Mouse (Mus musculus) mesoderm, embryonic 11.5 days (tissue): ENCODE measurements around the gene Prkcb.
"Not testable (repeated sequence)": the region's sequence is repeated elsewhere in the genome, so short reads cannot be mapped to it uniquely, and the experiment has no call there.

Source experiments
- DNase-seq: peaks from one replicate; pipeline ENCODE4 v3.0.0-alpha.2; 2012; ENCODE audit warnings: low read depth, low spot score

The Prkcb gene

DNA sequence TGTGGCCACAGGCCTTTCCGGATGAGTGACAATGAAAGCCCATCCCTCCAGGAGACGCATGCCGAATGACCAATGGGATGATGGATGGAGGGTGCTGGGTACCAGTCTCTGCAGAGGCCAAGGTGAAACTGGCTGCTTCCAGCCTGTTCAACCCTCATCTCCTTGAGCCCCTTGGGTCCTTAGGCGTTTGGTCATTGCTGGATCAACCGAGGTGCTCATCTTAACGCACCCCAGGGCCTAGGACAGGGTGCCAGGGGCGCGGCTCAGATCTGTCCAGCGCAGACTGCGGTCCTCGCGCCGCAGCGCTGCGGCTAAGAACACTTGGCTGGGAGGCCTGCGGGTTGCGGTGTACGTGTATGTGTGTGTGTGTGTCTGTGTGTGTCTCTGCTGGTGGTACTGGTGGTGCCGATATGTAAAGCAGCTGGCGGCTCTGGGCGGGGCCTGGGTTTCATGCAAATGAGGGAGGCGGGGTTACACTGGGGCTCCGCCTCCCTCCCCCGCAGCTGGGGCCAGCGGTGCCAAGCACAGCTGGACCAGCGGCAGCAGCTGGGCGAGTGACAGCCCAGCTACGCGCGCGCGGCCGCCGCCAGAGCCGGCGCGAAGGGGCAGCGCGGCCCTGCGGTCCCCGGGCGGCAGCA lies at the start of gene Prkcb:
TSS of gene Prkcb (plus strand) at position 147 of the 638 bp plus-strand sequence.
- DNase-seq, result peak; percentile 82

DNA sequence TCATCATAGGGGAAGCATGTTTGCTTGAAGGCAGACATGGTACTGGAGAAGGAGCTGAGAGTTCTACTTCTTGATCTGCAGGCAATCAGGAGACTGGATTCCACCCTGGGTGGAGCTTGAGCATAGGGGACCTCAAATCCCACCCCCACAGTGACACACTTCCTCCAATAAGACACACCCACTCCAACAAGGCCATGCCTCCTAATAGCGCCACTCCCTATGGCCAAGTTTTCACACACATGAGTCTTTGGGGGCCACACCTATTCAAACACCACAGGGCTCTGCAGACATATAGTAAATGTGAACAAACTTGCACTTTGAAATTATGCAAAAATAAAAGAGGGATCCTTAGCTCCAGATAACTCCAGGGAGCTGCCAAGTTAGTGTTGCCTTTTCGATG lies 49.6 kb upstream of the Prkcb start:
- no peak for DNase-seq

DNA sequence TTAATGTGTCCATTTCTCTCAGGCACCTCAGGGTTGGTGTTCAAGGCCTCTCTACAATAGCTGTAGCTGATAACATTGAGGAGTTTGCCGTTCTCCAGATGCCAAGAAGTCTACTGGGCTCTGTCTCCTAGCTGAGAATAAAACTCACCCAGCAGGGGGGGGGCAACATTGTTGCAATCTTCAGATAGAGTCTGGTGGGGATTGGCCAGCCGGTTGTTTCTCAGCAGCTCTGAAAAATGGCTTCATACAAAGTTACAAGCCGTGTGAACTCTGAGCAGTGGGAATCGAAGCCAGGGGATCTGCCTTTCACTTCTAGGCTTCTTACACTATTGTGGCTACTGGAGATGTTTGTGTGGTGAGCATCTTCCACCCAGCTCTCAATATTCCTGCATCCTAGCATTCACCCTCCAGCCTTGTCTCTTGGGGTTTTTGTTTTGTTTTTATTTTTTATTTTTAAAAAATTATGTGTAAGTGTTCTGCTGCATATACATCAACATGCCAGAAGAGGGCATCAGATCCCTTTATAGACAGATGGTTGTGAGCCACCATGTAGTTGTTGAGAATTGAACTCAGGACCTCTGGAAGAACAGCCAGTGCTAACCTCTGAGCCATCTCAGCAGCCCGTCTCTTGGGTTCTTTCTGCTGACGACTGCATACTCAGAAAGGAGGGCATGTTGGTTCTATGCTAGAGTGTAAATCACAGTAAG lies 48.0 kb upstream of the Prkcb start:
- no peak for DNase-seq

DNA sequence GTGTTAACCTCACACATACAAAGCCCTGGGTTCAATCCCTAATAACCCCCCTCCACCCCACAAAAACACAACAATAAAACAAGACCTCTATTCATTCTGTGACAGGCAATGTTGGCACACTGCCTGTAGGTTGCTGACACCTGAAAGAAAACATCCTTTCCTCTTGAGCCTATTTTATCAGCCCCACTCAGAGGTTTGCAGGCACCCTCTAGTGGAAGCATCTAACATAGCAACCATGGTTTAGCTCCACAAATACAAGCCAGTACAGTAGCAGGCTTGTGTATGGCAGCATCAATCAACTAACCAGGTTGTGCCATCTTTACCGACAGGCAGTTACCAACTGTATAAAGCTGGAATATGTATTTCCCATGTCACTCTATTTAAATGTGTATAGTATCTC lies 46.3 kb upstream of the Prkcb start:
- peak; percentile 47 for DNase-seq

DNA sequence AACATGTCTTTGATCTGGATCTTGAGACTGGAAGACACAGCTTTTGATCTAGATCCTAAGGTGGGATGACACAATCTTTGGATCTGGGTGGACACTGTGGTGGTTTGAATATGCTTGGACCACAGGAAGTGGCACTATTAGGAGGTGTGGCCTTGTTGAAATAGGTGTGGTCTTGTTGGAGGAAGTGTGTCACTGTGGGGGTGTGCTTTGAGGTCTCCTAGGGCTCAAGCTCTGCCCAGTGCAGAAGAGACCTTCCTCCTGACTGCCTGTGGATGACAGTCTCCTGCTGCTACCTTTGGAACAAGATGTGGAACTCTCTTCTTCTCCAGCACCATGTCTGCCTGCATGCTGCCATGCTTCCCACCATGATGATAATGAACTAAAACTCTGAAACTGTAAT lies 45.8 kb upstream of the Prkcb start:
- not testable (repeated sequence) for DNase-seq

DNA sequence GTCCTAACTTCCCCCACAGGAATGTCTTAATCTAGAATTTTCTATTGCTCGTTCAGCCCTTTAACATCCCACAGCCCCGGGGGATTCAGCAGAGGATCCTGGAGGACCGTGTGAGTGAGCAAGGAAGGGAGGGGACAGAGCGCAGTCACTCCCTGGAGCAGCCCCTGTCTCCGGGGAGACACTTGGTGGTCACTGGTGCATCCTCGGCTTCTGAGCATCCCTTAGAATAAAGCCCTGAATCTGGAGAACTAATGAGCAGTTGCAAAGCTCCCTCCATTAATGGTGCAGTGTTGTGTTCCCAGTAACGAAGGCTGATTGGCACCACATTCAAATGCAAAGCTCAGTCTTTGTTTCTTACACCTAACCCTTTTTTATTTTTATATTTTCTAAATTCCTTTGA lies 44.4 kb upstream of the Prkcb start:
- no peak for DNase-seq

DNA sequence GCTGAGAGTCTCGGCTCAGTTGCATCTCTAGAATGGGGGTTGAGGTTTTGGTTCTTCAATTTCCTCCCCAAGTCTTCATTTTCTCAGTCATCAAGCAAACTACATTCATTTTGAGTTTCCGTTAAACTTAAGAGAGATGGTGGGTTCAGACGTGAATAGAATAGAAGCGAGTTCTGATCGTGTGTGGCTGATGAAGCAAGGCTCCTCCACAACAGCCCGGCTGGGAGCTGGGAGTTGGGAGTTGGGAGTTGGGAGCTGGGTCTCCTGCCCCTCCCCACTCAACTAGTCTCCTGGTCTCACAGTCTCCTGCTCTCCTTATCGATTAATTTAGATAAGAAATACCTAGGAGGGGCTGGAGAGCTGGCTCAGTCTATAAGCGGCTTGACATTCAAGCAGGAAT lies 44.0 kb upstream of the Prkcb start:
- DNase-seq, result no peak

DNA sequence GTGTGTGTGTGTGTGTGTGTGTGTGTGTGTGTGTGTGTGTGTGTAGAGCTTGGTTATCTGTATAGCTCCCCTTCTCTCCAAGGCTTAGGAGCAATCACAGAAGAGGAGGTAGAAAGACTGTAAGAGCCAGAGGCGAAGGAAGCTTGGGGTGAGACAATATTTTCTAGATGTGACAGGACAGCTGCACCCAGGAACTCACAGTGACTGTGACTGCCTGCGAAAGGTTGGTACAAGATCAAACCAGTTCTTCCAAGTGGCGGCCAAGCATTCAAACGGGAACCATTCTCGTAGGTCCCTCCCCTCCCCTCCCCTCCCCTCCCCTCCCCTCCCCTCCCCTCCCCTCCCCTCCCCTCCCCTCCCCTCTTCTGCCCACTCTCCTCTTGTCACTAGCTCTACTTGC lies 42.6 kb upstream of the Prkcb start:
- DNase-seq, result no peak

DNA sequence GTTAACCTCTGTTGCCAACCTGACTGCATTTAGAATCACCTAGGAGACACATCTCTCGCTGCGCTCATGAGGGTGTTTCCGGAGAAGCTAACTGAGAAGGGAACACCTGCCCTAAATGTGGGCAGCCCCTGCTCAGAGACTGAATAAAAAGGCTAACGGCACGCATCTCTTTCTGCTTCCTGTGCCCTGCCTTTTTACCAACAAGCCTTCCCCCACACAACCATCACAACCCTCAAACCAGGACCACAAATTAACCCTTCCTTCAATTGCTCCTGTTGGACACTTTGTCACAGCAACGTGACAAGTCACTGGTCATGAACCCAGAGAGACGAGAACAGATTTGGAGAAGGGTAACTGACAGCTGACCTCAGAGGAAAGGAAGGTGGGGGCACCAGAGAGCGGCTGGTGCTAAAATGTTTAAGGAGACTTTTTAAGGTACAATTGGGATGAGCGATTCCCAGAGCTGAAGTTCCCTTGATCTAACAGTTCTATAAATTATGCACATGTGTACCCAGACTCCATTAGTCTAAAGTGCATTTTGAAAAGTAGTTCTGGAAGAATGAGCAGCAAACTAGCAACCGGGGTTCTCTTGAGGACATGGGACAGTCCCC lies 41.2 kb upstream of the Prkcb start:
- DNase-seq, result no peak

DNA sequence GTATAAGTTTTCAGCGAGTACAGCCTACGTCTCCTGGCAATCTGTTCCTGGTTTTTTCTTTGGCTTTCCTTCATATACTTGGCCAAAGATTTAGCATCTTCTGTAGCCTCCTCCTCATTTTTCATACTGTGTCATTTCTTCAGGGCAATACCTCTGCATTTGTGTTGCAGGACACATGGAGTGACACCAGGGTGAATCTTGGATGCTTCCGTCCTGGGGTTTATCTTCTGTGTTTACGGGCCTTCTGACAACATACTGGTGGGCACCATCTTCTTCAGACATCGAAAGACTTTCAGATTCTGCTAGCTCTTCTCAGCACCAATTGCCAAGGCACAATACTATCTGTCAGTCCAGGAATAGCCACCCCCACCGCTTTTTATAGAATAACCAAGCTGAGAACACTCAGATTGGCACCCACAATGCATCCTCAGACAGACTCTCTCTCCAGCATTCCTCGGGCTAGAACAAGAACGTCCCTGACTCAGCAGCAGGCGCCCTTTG lies 39.2 kb upstream of the Prkcb start:
- DNase-seq, result no peak

DNA sequence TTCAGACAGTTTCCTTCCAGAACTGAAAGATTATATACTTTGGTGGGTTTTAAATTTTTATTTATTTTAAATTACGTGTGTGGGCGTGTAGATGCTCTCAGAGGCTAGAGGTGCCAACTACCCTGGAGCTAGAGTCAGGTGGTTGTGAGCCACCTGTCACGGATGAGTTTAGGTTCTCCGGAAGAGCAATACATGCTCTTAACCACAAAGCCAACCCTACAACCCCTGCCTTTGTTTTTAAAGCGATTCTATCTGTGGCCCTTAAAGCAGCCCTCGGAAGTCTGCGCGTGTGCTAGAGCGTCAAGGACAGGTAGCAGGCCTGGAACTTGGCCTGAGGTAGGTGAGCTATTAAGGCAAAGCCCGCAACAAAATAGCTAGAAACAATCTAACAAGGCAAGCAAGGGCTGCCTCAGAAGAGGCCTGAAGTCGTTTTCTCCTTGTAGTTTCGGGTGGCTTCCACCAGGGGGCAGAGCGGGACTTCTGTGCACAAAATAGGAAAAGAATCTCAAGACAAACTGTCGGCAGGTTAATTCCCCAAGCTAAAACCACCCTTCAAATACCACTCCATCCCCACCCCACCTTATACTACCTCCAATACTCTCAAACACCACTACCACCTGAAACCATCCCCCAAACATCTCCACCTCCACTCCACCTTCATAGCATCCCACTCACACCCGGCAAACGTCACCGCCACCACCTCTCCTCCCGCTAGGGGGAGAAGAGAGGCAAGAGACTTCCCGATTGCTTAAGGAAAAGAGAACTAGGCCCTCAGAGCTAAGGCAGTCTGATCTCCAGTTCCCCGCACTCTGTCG lies 37.1 kb upstream of the Prkcb start:
- DNase-seq, result peak; percentile 77

DNA sequence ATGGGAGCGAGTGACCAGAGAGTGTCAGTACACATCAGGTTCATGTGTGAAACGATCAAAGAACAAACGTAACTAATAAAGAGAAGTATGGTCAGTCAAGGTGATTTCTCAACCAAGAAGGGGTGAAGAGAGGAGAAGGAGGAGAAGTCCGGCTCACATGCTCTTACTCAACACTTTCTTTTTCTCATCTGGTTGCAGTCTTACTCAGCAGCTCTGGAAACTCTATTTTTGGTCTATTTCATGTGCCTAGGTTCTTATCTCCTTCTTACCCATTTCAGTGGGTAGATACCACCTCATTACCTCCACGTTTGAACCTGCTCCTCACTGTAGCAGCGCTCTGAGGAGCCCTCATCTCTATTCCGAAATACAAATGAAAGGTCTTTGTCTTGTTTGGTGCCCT lies 31.8 kb upstream of the Prkcb start:
- no peak for DNase-seq

DNA sequence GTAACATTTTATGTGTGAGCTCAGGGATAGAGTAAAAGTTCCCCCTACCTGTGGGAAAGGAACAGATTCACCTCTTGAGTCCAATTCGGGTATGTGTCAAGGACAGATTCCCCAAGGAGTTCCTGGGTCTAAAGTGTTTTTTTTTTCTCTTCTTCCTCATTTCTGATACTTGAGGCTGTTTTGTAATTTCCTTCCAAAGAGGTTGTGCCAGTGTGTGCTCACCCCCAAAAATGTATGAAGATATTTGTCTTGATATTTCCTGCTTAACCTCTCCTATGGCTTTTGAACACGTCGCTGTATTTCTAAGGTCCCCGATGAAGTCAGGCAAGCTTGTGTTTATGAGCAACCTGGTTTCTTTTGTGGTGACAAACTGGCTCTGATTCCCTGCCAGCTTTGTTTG lies 30.0 kb upstream of the Prkcb start:
- no peak for DNase-seq

DNA sequence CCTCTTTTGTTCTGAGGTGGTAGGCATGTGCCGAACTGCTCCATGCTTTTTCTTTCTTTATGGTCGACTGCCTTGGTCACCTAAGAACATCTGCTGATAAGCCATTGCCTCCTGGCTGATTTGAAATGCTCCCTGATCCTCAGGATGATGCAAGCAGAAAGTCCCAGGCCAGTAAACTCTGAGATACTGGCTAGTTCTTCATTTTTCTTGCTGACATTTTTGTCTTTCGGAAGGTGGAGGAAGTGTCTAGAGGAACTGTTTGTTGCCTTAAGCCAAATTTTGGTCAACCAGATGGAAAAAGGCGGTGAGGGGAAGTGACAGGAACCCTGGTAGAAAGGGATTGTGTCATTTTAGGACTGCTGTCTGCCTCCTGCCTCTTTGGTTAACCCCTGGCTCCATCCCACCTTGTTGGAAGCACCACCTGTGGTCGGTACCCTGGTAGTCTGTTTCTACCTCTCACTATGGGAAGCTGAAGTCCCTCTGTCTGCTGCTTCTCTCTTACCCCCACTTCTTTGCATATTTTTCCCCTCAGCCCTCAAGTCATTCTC lies 28.4 kb upstream of the Prkcb start:
- DNase-seq, result no peak

DNA sequence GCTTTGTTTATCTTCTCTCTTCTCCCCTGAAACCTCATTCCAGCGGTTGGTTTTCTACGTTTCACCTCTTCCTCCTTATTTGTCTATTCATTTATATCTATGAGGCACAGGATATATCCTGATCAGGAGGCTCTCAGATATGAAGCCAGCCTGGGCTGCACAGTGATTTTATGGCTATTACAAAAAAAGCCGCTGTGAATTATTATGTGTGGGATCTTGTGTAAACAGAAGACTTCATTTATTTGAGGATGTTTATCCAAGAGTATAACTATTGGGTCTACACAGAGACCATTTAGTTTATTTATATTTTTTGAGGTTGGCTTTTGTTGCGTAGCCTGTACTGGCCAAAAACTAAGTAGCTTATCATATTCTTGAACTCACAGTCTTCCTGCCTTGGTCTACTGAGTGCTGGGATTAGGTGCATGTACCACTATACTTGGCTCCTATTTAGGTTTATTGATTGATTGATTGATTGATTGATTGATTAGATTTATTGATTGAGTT lies 19.5 kb upstream of the Prkcb start:
- DNase-seq, result no peak

DNA sequence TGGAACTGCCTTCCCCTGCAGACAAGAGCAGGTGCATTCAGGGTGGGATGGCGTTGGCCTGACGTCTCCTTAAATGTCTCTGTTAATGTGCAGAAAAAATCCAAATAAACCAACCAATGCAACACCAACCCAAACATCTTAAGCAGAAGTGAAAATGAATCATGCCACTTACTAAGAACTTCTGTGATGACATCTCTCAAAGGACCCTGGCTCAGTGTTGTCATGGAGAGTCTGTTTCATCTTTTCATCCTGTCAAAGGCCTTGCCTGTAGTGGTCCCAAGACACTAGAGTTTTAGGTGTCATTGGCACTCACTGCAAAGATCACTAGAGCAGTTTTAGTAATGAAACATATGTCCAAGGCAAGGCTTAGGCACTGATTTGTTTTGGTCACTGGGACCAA lies 16.2 kb upstream of the Prkcb start:
- DNase-seq, result no peak

DNA sequence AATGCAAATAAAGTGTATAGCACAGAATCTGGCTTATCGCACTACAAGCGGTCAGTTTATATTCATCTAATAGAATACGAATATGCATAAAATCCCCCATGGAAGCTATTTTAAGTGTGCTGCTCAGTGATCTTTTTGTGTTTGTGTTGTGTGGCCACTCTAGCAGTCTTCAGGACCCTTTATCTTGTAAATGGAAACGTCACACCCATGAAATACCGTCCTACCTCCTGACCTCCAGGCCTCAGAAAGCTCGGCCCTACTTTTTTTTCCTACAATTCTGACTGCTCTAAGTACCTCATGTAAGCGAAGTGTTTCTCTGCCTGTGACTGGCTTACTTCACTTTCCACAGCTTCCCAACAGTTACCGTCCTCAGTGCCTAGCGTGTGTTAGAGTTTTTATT lies 9.0 kb upstream of the Prkcb start:
- DNase-seq, result no peak

DNA sequence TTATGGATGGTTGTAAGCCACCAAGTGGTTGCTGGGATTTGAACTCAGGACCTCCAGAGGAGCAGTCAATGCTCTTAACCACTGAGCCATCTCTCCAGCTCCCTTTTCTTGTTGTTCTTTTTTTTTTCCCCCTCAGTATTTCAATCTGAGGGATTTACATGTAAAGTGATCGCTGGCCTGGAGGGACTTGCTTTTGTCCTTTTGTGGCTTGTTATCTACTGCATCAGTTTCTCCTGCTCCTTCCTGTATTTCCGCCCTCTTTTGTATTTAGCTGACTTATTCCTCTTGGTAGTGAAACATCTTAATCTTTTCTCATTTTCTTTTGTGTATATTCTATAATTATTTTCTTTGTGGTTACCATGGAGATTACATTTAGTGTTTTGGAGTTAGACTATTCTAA lies 8.2 kb upstream of the Prkcb start:
- no peak for DNase-seq

DNA sequence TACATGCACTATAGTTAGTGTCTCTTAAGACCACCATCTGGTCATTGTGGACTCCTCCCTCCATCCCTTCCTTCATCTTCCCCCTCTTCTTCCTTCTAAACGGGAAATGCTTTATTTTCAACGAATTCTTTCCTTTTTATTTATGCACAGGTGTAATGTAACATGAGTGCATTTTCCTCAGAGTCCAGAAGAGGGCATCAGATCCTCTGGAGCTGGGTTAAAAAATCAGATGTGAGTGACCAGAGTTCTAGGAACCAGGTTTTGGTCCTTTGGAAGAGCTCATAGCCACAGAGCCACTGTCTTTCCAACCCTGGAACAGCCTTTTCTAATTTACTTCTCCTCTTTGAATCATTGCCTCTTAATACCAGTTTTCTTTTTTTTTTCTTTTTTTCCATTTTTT lies 6.0 kb upstream of the Prkcb start:
- no peak for DNase-seq

DNA sequence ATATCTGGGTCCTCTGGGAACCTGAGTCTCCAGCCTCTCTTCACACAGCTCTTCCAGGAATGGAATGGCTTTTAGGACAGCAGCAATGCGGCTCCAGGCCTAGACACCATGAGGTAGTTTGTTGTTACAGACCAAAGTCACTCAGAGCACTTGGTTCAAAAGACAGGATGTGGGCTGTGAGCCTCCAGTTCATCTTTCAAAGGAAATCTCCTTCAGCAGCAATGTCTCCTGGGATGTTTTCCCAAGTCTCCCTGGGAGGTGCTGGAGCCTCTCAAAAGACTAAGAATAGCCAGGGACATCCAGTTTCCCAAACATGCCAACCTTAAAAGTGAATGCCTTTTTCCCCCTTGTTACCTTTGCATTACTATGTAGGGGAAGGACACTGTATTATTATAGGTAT lies 1.3 kb upstream of the Prkcb start:
- DNase-seq, result no peak

DNA sequence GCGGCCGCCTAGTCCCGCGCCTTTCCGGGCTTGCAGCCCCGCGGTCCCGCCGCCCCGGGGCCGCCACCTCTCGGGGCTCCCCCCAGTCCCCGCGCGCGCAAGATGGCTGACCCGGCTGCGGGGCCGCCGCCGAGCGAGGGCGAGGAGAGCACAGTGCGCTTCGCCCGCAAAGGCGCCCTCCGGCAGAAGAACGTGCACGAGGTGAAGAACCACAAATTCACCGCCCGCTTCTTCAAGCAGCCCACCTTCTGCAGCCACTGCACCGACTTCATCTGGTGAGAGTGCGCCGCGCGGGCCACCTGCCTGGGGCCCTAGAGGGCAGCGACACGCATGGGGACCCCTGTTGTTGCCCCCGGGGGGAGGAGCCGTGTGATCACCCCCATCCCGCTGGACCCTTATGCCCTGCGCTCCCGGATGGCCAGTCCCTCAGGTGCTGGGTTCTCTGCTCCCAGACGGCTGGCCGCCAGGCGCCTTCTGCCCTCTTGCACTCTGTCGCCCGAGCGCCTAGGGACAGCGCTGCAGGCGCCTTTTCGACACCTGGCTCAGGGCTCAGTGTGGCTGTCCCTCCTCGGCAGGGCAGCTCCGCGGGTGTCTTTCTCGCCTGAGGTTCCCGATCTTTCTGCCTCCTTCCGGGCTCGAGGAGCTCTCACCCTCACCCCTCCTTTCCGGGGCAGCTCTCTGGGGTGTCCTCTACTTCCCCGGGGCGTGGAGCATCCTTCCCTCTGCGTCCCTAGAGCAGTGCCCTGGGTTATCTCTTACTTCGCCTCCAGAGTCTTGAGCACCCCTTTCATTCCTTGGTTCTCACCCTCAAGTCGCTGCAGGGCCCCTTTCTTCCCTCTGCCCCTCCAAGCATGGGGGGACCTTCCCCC lies 926 bp downstream of the Prkcb start:
- DNase-seq, result peak; percentile 17
